Mouse (Mus musculus): ENCODE measurements at regions not wholly inside any gene's neighbourhood (a gene's known extent, or its start where the extent isn't known, plus 50 kb on each side); places are given as distances from the start of the nearest gene placed in this dataset.

DNA sequence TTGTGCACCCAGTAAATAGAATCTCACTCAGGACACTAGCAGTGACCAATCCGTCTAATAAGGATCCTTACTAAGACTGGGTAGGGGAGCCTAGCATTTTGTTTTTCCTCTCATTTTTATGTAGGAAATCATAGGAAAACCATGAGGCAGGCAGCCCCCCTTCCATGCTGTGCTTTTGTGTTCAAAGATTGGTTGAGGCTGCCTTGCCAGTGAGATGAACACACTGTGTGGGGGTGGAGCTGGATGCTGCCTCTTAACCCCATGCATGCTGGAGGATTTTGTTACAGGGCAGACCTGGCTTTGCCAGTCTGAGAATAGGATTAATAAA is 162.8 kb downstream of the Cmpk2 start:
- no peak for DNase-seq (ENCODE audit: low spot score in 2 of 2)

DNA sequence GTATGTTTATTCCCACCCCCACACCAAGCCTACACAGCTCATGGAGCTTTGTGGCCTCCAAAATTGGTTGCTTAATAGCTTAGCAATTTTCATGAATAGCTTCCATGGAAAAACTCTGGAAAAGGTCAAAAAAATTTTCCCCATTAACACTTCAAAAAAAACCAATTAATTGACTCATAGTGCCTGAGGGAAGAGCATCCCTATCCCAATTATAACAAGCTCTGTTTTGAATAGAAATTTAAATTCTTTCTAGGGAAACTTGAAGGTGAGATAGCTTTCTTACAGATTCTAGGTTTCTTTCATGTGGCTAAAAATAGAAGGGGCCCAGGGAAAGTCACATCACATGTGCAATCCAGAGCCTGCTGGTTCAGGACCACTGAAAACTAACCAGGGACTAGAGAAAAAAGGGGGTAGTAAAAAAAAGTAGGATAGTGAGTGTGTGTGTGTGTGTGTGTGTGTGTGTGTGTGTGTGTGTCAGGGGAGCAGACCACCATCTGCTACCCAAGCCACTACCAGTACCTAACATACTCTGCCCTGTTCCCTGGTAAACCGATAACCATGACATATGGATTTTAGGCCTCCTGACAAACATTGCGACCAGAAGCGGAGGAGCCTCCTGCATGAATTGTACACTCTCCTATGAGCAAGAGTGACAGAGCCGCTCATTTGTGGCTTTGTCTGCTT is 162.2 kb downstream of the Cmpk2 start:
- no peak for DNase-seq (ENCODE audit: low spot score in 2 of 2)

DNA sequence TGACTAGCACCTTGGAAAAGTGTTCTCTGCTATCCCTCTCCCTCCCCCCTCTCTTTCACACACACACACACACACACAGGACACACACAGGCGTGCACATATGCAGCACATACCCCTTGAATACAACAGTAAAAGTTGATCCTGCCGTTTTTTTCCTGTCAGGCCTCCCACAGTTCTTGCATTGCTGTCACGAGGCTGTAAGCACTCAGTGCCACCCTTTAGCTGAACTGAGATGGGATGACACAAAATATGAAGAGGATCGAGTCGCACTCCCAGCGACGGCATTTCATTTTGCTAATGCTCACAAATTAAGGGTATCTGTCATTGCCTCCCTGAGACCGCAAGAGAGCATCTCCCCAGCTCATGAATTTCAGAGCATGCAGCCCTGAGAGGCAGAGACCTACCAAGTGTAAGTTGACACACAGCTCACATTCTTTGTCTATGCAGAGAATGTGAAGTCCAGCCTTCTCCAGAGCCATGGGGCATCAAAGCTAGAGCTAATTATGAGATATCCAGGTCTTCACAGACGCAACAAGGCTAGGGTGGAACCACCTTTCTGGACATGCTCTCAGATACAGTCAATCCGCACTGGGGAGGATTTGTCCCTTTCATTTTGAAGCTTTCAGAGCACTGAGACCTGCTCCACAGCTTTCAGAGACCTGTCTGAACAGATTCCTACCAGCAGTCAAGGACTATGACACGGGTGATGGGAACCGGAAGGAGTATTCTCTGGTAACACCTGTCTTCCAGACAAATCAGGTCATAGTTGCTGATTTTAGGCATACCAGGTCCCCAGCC is 152.3 kb downstream of the Cmpk2 start:
- no peak for DNase-seq (ENCODE audit: low spot score in 2 of 2)

DNA sequence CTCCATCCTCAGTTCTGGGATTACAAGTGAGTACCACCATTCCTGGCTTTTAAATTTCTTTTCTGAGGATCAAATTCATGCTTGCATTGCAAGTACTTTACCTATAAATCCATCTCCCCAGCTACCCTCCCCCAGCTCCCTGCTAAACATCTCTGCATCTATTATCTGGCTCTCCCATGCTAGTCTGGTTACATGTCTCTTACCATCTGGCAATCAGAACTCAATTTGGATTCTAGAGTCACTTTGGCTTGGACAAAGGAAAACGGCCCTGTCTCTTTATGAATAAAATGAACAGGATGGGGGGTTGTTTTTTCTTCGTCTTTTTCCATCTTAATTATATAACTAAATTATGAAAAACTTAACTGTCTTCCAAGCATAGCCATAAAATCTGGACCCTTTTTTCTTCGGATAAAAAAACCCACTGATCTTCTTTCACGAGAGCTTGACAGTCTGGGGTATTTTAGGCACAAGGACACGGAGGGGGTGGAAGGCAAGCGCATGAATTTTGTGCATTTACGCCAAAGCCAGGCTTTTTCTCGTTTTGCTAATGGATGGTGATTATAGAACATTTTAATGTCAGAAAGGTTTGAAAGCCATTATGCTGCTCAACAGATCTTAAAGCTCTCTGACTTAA is 151.6 kb downstream of the Cmpk2 start:
- DNase-seq (ENCODE audit: low spot score in 2 of 2): no peak

DNA sequence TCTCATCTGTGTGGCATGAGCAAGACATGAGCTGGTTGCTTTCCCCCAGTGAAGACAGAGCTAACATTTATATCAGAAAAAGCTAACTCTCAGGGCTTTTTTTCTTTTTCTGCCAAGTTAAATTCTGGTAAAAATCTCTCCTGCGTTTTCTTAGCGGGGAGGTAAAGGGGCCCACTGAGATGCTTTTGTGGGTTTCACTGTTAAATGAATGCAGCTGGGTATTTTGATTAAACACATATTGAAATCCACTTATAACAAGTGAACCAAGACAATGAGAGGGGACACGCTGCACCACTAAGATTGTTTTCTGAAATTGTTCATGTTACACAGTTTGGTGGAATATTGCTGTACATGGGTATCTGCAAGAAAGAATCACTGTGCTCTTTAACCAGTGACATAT is 149.0 kb downstream of the Cmpk2 start:
- no peak for DNase-seq (ENCODE audit: low spot score in 2 of 2)

DNA sequence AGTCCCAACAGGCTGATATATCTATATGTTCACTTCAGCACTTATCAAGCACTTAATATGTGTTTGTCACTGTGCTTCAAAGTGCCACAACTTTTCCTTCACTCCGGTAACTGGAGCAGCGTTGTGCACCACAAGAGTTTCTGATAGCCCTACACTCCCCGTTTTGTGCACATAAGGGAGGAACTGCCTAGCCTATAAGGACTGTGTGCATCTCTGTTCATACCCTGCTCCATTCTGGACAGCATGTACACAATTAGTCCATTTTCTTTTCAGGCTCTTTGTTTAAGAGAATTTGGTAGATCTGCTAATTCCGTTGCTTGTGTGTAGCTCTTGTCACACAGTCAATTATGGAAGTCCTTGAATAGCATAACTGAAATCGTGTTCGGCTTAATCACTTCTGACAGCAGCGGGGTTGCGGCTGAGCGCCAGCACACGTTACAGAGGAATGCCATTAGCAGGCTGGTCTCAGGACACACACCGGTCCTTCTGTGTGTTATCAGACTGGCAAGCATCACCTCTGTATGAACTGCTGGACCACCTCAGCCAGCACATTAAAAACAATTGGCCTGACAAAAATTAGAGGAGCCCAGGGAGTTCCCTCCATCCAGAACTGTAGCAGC is 144.2 kb downstream of the Cmpk2 start:
- no peak for DNase-seq (ENCODE audit: low spot score in 2 of 2)

DNA sequence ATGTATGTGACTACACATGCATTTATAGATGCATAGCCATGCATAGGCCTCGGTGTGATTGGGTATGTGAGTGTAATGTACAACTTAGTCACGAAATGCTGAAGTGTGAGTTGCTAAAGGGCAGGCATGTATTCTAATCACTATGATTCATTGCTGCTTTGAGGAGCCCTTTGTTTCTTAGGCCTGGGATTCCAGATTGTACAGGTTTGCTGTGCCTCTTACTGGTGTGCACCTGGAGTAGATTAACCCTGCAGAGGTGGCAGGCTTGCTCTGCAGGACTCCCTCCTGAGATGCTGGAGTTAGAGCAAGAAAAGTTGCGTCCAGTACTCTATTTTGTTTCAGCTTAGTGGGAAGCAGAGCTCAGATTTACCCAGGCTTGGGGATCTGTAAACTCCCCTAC is 141.1 kb downstream of the Cmpk2 start:
- DNase-seq (ENCODE audit: low spot score in 2 of 2): no peak

DNA sequence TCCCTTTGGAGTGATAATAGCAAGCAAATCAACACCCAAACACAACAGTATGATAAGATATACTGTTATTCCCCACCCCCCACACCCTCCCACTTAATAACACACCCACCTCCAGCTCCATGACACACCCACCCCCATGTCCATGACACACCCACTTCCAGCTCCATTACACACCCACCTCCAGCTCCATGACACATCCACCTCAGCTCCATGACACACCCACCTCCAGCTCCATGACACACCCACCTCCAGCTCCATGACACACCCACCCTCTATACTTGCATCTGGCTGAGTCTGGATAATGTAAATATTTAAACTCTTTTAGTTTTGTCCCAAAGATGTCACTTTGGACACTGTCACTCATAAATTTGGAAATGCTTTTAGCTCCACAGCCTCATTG is 129.5 kb downstream of the Cmpk2 start:
- no peak for DNase-seq (ENCODE audit: low spot score in 2 of 2)

DNA sequence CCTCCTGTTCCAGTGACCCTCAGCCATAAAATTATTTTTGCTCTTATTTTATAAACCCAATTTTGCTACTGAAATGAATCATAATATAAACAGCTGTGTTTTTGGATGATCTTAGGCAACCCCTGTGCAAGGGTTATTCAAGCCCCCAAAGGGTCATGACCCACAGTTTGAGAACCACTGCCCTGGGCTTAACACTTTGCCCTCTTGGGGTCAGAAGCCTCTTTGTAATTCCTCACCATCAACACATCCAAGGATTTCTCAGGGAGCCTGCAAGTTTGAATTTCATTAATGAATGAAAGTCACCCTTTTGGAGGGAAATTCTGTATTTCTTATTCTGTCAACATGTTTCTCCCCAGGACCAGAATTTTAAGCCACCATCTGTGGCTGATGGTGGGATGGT is 123.1 kb downstream of the Cmpk2 start:
- no peak for DNase-seq (ENCODE audit: low spot score in 2 of 2)

DNA sequence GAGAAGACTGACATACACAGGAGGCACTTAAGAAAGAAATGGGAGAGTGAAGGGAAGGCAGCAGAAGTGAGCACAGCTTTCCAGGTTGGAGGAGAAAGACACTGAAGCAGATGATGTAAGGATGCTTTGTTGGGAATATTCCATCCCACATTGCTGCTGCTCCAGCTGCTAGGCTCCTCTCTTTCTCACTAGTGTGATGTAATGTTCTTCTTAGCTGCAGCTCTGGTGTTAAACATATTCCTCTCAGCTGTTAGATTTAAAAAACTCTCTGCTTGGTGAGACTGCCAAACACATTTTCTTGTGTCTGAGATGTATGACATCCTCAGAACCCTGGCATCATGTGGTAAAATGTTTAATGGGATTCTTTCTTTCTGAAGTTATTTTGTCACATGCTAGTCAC is 120.1 kb downstream of the Cmpk2 start:
- DNase-seq (ENCODE audit: low spot score in 2 of 2): no peak

DNA sequence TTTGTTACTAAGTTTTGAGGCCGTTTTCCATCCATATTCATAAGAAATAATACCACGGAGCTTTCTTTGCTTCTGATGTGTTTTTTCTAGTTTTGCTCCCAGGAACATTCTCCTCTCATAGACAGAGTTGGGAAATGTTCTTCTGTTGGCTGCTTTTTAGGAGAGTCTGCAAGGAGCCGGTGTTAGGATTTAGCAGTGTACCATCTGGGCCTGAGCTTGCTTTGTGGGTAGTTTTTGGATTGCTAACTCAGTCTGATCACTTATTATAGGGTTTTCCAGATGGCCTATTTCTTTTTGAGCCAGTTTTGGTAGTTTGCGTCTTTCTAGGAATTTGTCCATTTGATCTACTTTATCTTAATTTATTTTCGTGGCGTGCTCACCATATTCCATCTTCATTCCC is 108.4 kb downstream of the Cmpk2 start:
- no peak for DNase-seq (ENCODE audit: low spot score in 2 of 2)

DNA sequence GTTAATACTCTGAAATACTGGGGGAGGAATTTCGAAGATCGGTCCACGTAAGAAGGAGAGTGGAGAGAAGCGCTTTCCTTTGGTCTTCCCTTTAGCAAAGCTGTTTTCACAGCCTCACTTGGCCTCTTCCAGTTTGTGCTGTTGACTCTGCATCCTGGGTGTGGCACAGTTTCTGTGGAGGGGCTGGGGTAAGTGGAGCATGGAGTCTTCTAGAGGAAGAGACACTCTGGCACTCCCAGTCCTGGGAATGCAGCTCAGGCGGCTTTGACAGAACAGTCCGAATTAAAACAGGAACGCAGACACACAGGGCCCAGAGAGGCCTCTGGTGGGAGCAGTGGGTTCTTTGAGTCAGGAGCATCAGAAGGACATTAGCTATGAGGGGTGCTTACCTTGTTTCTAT is 102.6 kb downstream of the Cmpk2 start:
- DNase-seq (ENCODE audit: low spot score in 2 of 2): no peak

DNA sequence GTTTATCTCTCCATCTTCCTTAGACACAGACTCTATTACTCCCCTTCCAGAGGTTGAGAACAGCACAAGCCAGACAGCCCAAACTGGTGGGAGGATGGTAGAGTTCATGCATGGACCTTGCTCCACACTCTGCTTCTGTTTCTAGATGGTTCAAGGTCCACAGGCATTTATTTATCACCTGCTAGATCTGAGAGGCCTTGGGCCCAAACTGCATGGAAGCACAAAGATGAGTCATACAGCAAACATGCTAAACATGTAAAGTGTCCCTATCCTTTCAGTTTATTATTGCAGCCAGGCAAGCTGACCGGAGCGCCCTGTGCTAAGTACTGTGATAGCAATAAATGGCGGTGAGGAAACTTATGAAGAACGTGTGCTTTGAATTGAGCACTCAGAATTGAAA is 98.4 kb downstream of the Cmpk2 start:
- DNase-seq (ENCODE audit: low spot score in 2 of 2): no peak

DNA sequence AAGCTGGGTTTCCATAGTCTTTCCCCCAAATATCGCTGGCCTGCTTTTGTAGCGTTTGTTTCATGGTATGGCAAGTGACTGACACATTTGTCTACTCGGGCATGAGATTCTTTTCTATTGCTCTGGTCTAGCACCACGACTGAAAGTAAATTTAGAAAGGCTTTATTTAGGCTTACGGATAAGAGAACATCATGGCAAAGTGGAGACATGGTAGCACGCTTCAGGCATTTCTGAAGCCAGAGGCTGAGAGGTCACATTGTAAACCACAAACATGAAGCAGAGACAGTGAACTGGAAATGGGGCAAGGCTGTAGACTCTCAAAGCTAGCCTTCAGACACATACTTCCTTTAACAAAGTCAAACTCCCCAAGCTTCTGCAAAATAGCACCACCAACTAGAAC is 93.9 kb downstream of the Cmpk2 start:
- no peak for DNase-seq (ENCODE audit: low spot score in 2 of 2)

DNA sequence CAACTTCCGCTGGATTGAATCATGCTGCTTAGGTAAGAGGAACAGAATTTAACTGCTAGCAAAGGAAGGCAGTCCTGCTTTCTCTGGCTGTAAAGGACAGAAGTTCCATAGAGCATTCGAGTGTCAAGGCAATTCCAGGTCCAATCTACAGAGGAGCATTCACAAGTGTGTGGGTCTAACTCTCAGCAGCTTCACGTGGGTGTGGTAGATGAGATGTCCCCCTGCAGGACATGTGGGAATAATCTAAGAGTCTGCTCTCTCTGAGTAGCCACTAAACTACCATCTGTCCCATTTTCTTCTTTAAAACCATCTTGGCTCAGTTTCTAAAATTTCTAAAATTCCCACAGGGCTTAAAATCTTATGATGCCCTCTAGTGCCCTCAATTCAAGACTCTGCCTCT is 90.6 kb downstream of the Cmpk2 start:
- DNase-seq (ENCODE audit: low spot score in 2 of 2): no peak

DNA sequence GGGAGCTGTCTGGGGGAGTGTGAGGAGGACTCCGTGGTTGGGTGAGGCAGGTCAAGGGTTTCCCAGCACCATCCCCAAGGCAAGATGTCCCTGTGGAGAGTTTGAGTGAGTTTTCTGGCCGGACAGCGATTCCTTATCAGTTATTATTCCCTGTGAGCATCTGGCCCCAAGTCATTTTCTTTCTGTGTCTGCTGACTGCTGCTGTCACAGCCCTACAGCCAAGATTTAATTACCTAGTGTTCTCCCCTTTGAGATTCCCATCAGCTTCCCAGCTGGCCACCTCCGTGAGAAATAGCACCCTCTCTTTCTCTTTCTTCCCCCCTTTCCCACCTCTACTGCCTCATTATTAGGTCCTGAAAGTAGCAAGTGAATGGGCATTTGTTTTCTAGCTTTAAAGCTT is 88.4 kb downstream of the Cmpk2 start:
- DNase-seq (ENCODE audit: low spot score in 2 of 2): no peak

DNA sequence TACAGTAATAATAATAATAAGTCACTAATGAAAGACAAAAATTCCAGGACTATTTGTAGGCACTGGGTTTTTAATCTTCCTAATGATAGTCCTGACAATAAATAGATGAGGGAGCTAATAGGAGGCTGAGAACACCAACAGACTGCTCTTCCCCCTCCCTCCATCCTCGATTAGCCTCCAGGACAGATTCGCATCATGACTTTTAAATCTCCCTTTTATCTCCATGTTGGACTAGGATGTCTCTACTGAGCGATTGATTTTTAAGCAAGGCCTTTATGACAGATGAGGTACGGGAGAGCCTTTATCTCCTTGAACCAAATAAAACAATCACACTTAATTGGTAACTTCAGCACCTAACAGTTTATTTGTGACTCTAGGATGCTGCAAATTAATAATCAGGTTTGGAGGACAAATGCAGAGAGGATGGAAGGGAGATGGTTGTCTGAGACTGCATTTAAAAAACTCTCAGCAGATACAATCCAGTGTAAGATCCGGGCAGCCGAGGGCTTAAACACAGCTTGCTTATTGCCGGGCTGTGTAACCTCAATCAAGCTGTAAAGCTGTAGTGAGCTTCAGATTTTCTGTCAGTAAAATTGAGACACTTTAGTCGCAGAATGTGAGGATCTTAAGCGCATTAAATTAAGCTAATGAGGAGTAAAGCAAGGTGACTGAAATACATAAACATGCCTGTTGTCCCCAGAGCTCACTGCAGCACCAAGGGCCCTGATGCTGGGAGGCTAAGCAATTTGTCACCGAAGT is 82.3 kb downstream of the Cmpk2 start:
- DNase-seq (ENCODE audit: low spot score in 2 of 2): no peak

DNA sequence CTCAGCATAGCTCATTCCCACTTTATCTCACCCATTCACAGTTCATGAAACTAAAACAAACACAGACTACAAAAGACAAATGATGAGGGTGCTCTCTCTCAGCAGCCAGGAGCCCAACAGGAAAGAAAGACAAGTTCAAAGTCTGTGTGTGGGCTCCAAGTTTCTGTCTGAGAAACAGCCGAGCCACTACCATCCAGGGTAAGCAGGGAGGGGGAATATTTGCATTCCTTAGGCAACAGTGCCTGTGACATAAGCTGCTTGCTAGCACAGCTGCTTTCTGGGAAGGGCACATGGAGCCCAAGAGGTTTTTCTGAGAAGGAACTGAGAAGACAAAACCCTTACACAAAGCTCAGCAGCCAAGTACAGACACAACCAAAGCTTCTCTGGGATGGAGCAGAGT is 78.5 kb downstream of the Cmpk2 start:
- DNase-seq (ENCODE audit: low spot score in 2 of 2): no peak

DNA sequence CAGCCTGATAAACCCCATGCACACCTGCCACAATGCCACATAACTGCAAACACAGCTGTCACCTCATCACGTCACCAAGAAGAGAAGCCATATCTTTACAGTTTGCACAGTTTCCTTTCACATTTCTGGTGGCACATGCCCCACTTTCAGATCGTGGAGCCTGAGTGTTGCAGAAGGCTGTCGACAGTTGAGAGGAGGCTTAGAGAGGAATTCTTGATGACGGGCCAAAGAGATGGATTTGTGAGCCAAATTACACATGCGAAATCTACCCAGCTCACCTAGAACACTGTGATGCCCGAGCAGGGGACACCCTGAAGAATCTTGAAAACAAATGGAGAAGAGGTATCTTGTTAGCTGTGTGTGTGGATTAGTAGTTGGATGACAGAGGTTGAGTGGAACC is 77.4 kb downstream of the Cmpk2 start:
- no peak for DNase-seq (ENCODE audit: low spot score in 2 of 2)

DNA sequence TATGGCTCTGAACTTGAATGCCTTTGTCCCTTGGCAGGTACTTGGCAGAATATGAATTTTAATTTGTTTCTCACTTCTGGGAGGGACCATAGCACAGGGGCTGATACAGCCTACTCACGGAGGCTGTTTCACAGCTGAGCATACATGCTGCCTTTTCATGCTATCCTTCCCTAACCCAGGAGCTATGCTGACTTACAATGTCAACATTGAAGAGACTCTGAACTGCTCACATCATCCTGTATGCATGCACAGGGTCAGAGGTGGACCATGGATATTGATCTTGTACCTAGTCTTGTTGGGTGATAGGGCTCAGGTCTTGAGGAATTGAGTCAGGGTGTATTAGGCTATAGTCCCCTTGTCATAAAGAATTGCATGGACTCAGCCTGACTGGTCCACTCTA is 74.5 kb downstream of the Cmpk2 start:
- DNase-seq (ENCODE audit: low spot score in 2 of 2): no peak

DNA sequence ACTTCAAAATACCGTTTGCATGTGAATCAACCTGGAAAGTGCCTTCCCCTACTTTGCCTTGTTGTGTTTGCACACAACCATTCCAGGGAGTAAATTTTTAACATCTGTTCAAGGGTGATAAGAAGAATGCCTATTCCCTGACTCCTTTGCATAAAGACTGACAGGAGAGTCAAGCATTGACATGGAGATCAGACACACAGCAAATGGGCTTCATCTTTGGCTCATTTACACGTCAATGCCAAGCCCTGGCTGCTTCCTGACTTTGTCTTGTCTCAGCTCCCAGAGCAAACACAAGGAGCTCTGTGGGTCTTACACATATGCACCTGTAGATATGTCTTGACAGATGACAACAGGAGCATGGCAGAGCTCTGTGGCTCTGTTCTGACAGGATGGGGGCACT is 73.4 kb downstream of the Cmpk2 start:
- DNase-seq (ENCODE audit: low spot score in 2 of 2): no peak

DNA sequence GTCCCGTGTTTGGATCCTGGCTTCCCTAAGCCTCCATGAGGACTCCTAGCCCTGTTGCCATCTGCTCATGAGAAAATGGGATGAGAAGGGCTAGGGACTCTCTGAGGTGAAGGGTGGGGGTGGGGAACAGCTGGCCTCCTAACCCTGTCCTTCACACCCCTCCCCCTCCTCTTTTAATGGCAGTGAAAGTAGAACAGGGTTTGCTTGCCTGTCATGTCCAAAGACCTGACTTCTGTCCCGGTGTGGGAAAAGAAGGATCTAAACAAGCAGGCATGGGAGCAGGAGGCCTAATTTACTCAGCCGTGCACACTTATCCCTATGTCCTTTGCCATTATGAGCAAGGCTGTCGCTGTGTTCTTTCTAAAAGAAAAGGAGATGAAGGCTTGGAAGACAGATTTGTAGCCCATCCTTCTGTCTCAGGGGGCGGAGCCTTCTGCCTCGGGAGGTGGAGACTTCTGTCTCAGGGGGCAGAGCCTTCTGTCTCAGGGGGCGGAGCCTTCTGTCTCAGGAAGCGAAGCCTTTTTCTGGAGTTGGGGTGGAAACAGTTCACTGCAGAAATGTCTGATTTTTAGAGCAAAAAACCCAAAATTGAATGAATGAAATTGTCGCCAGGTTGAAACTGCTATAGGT is 66.4 kb downstream of the Cmpk2 start:
- no peak for DNase-seq (ENCODE audit: low spot score in 2 of 2)

Data from urinary bladder, postnatal 36 days (tissue).